Mouse (Mus musculus) embryo, embryonic 11 days (tissue): Measurements from ENCODE around the gene Uap1.

Experiments
- DNase-seq: peaks from one replicate; pipeline ENCODE4 v3.0.0-alpha.2; 2015

Gene Uap1

GRCm38 (mm10) chr1:170174814-170175332 lies at the start of gene Uap1:
Uap1 (minus strand) TSS chr1:170174957.
- peak; percentile 98 for DNase-seq

- DNase-seq: no peak
Observed at GRCm38 (mm10) chr1:170223276-170223675, 48.5 kb upstream of the Uap1 start.

- no peak for DNase-seq
Observed at GRCm38 (mm10) chr1:170220351-170220750, 45.6 kb upstream of the Uap1 start.

GRCm38 (mm10) chr1:170218091-170218884 lies 43.5 kb upstream of the Uap1 start:
- DNase-seq: peak; percentile 49

- DNase-seq: no peak
Observed at GRCm38 (mm10) chr1:170215590-170215989, 40.8 kb upstream of the Uap1 start.

- peak; percentile 95 for DNase-seq
Observed at GRCm38 (mm10) chr1:170214757-170215522, 40.2 kb upstream of the Uap1 start, which contains the start of gene Uhmk1. Uhmk1 (minus strand) TSS chr1:170215397.

DNA sequence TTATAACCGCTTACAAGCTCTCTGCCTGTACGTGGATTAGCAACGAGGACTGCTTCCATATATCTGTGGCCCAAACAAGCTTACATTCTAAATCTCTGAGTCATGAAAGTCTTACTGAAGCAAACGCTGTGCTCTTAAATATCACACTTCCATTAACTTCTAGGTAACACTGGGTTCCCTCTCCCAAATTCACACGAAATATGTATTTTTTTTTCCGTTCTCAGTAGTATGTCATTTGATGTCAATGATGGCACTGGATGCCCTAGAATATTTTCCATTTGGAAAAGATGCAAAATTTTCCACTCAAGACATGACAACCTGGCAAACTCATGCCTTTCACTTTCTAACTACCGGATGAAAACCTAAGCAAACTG lies 39.6 kb upstream of the Uap1 start:
- no peak for DNase-seq

- DNase-seq: no peak
Observed at GRCm38 (mm10) chr1:170213181-170213879, 38.6 kb upstream of the Uap1 start.

- no peak for DNase-seq
Observed at GRCm38 (mm10) chr1:170206395-170206794, 31.6 kb upstream of the Uap1 start.

DNA sequence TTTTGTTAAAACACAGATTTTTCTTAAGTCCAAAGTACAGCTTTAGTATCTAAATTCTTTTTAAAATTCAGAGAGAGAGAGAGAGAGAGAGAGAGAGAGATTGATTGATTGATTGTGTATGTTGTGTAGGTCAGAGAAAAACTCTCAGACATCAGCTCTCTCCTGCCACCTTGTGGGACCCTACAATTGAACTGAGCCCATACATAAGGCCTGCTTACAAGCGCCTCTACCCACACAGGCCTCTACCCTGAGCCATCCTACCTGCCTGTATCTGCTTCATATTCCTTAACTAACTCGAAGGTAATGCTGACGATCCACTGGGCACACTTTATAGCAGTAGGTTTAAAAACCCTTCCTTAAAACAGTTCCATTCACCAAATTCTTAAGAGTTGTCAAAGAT lies 25.6 kb upstream of the Uap1 start:
- peak; percentile 47 for DNase-seq

DNA sequence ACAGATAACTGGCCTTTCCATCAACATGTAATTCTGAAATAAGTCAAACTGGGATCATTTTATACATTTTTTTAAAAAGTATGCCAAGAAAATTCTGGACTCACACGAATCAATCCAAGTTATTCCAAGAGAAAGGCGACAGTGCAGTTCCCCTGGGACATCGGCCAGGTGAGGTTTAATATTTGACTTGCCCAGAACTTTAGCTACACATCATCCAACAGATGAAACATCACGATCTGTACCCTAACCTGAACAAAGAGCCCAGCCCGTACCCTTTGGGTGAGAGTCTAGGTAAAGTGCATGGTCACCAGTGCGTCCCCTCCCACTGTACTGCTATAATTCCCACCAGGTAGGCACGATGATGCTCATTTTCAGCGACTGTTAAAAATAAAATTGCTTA lies 21.5 kb upstream of the Uap1 start:
- no peak for DNase-seq

DNA sequence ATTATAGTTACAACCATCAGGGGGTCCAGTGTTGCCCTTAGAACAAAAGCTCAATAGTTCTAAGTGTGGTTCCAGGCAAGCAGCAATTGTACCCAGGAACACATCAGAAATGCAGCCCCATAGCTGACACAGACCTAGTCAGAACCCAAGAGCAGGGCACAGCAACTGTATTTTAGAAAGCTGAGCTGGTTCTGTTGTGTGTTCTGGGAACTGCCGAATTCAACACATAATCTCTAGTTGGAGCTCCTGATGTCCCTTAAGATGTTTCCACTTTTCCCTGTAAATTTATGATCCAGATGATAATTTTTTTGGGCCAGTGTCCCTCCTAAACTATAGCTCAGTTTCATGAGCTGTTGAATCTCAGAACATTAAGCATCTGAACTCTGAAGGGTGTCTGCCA lies 17.2 kb upstream of the Uap1 start:
- no peak for DNase-seq

DNA sequence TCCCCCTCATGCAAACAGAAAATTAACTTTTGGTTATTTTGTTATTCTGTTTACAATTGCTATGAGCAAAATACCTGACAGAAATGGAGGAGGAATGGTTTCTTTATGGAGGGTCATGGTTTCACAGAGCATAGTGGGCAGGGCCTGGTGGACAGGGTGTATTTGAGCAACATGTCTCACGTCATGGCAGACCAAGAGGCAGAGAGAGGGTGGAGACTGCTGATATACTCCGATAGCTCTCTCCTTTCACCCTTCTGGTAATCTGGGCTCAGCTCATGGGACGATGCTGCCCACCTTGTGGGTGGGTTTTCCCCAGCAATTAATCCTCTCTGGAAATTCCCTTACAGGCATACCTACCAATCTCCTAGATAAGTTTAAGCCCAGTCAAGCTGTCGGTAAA lies 15.5 kb upstream of the Uap1 start:
- DNase-seq: no peak

DNA sequence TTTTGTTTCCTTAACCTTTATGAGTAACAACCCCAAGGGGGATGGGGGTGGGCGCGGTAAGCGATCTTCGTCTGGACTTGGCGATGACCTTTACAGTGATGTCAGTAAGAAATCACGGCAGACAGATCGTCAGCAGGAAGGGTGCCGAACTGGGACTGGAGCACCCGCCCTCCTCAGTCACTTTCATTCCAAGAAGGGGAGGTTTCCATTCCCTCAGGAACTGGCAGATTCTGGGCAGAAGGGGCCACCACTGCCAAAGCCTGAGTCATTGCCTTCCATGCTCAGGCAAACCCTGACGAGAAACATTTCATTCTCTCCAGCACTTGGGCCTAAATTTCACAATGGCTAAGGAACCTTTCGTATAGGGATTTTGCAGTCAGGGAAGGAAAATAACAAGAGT lies 13.8 kb upstream of the Uap1 start:
- DNase-seq: no peak

GRCm38 (mm10) chr1:170186531-170186930 lies 11.8 kb upstream of the Uap1 start:
- DNase-seq: no peak

DNA sequence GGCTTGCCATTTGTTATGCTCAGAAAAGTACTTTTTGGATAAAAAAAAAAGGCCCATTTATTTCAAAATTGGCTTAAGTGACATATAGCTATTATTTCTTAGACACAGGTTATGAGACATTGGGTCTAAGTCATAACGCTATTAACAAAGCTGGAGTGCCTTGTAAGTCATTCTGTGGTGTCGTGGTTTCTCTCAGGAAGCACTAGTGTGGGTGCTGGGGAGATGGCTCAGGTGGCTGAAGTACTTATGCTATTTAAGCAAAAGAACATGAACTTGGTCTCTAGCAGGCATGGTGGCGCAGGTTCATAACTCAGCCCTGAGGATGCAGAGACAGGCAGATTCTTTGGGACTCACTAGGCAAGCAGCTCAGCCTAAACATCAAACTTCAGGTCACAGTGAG lies 10.4 kb upstream of the Uap1 start:
- DNase-seq: no peak

DNA sequence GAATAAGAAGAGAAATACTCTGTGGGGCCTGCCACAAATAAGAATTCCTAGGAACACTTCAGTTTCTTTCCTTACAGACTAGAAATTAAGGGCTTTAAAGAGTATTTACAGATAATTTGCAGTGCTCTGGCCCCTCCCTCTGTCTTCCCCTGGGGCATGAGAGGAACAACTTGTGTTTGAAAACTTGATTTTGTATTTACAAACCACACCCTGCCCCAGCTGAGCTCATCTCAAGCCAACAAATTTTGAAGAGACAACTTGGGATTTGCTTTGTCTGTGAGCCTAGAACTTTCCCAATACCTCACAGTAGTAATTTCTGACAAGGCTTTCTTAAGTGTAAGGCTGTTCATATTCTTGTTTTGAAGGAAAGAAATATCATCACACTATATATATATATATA lies 7.9 kb upstream of the Uap1 start:
- no peak for DNase-seq

GRCm38 (mm10) chr1:170176661-170177239 lies 2.0 kb upstream of the Uap1 start:
- DNase-seq: no peak

DNA sequence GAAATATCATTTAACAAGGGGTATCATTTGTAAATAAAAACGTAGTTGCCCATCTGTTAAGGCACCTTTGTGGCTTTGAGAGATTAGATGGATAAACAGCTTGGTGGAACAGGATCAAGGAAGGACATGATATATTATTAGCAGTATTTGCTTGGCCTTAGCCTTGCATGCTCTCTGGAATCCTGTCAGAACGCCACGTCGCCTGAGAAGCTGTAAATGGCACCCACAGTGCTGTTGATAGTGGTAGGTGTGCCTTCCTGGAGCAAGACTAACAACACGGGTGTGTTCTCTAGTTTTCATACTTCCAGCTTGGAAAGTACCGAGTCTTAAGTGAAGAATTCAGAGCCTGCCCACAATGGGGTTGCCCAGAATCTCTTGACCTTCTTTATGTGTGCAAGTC lies 1.1 kb upstream of the Uap1 start:
- DNase-seq: peak; percentile 5

DNA sequence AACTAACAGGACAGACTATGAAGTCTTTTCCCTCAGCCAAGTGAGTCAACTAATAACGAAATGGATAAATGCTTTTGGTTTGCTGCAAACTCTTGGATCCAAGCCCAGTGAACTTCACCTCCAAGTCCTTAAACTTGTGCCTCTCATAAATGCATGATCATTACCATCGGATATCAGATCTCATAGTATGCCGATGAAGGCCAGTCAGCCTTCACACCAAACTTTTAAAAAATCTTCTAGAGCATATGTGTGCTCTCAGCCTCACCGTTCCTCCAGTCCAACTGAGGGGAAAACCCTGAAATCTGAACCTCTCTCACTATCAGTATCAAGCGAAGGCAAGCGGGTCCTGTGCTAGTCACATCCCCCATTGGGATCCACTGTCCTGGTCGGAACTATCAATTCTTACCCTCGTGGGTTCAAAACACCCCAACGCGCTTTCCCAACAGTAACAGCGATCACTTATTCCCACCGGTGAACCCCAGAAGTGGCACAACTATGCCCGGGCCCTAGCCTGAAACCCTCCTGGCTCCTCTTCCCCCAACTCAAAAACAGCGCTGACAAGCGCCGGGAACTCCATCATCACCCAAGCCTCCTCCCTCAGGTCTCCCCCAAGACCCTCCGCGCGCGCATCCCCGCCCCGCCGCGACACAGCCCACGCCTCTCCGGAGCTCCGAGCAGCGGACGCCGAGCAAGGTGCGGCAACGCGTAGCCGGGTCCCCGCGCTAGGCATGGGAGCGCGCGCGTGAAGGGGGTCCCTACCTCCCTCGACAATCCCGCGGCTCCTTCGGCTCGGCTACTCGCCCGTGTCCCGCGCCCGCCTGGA lies 555 bp downstream of the Uap1 start:
- DNase-seq: peak; percentile 3

DNA sequence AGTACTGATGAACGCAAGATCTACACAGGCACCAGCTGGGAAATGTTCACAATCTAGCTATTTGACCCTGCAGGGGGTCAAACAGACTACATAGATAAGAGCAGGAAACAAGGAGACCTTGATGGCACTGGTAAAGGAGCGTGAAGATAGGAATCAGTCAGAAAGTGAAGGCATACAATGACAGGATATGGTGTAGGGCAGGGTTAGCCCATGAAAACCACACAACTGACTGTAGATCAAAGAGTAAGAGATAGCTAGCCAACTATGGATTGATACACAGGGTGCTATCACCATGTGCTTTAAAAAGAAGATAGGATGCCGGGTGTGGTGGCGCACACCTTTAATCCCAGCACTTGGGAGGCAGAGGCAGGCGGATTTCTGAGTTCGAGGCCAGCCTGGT lies 7.0 kb downstream of the Uap1 start:
- no peak for DNase-seq

- DNase-seq: no peak
Observed at GRCm38 (mm10) chr1:170164913-170165312, 9.8 kb downstream of the Uap1 start.
